Mouse (Mus musculus) cerebellum, adult 9-11 months (tissue): Measurements from ENCODE around the gene Srcin1.
A peak's percentile ranks its signal among the peaks of the same experiment; 100 is the strongest.

Source experiments
- DNase-seq: peaks from one replicate; pipeline ENCODE4 v3.0.0; 2022

Srcin1 gene

GRCm38 (mm10) chr11:97578286-97578685 lies 2.3 kb upstream of the Srcin1 start:
- peak; percentile 69 for DNase-seq

- DNase-seq: peak; percentile 89
These were observed 348 bp downstream of the Srcin1 start for GRCm38 (mm10) chr11:97575638-97576037.

- peak; percentile 91 for DNase-seq
These were observed 911 bp downstream of the Srcin1 start for GRCm38 (mm10) chr11:97575075-97575474.

- peak; percentile 73 for DNase-seq
These were observed 1.4 kb downstream of the Srcin1 start for GRCm38 (mm10) chr11:97574551-97575051.

GRCm38 (mm10) chr11:97573891-97574550 lies 2.0 kb downstream of the Srcin1 start:
- peak; percentile 82 for DNase-seq

GRCm38 (mm10) chr11:97572895-97573480 lies 3.0 kb downstream of the Srcin1 start:
- DNase-seq: peak; percentile 70

GRCm38 (mm10) chr11:97572089-97572345 lies 4.0 kb downstream of the Srcin1 start:
- no peak for DNase-seq

- peak; percentile 70 for DNase-seq
These were observed 4.5 kb downstream of the Srcin1 start for GRCm38 (mm10) chr11:97571266-97572088.

- peak; percentile 91 for DNase-seq
These were observed 5.4 kb downstream of the Srcin1 start for GRCm38 (mm10) chr11:97570493-97571137.

- peak; percentile 52 for DNase-seq
These were observed 6.2 kb downstream of the Srcin1 start for GRCm38 (mm10) chr11:97569806-97570205.

- peak; percentile 73 for DNase-seq
These were observed 6.7 kb downstream of the Srcin1 start for GRCm38 (mm10) chr11:97569301-97569724.

GRCm38 (mm10) chr11:97568729-97569128 lies 7.3 kb downstream of the Srcin1 start:
- peak; percentile 91 for DNase-seq

- DNase-seq: peak; percentile 62
These were observed 8.5 kb downstream of the Srcin1 start for GRCm38 (mm10) chr11:97567480-97567879.

- DNase-seq: peak; percentile 52
These were observed 9.4 kb downstream of the Srcin1 start for GRCm38 (mm10) chr11:97566551-97566950.

GRCm38 (mm10) chr11:97563730-97564129 lies 12.3 kb downstream of the Srcin1 start:
- DNase-seq: peak; percentile 63

- peak; percentile 40 for DNase-seq
These were observed 13.4 kb downstream of the Srcin1 start for GRCm38 (mm10) chr11:97562536-97562935.

- DNase-seq: no peak
These were observed 15.6 kb downstream of the Srcin1 start for GRCm38 (mm10) chr11:97560210-97560963.

- DNase-seq: no peak
These were observed 16.4 kb downstream of the Srcin1 start for GRCm38 (mm10) chr11:97559549-97559948.

- DNase-seq: no peak
These were observed 18.1 kb downstream of the Srcin1 start for GRCm38 (mm10) chr11:97557885-97558284.

GRCm38 (mm10) chr11:97556569-97557408 lies 19.2 kb downstream of the Srcin1 start:
- peak; percentile 88 for DNase-seq

- DNase-seq: no peak
These were observed 20.8 kb downstream of the Srcin1 start for GRCm38 (mm10) chr11:97555144-97555543.

- no peak for DNase-seq
These were observed 23.8 kb downstream of the Srcin1 start for GRCm38 (mm10) chr11:97552151-97552550.
